Mouse (Mus musculus): Measurements from ENCODE around the gene Golt1b.

The Golt1b gene

GRCm38 (mm10) chr6:142384521-142384920, 2.5 kb upstream of the Golt1b start:
- no peak for DNase-seq (ENCODE audit: low spot score)

GRCm38 (mm10) chr6:142386285-142387010, 573 bp upstream of the Golt1b start:
- no peak for DNase-seq (ENCODE audit: low spot score)

GRCm38 (mm10) chr6:142387755-142388271, 792 bp downstream of the Golt1b start:
- DNase-seq (ENCODE audit: low spot score), result no peak

GRCm38 (mm10) chr6:142389101-142389500, 2.1 kb downstream of the Golt1b start:
- no peak for DNase-seq (ENCODE audit: low spot score)

- DNase-seq (ENCODE audit: low spot score), result no peak
Observed at GRCm38 (mm10) chr6:142392312-142392711, 5.3 kb downstream of the Golt1b start.

GRCm38 (mm10) chr6:142394669-142395068, 7.6 kb downstream of the Golt1b start:
- DNase-seq (ENCODE audit: low spot score), result no peak

GRCm38 (mm10) chr6:142395756-142396155, 8.7 kb downstream of the Golt1b start:
- DNase-seq (ENCODE audit: low spot score), result no peak

GRCm38 (mm10) chr6:142411140-142411539, 24.1 kb downstream of the Golt1b start:
- no peak for DNase-seq (ENCODE audit: low spot score)

- no peak for DNase-seq (ENCODE audit: low spot score)
Observed at GRCm38 (mm10) chr6:142412906-142413491, 26.0 kb downstream of the Golt1b start, which contains the start of gene Spx. Gene Spx (plus strand): TSS chr6:142413441.

- DNase-seq (ENCODE audit: low spot score), result no peak
Observed at GRCm38 (mm10) chr6:142413845-142414244, 26.8 kb downstream of the Golt1b start.

- no peak for DNase-seq (ENCODE audit: low spot score)
Observed at GRCm38 (mm10) chr6:142414597-142414996, 27.6 kb downstream of the Golt1b start.

- no peak for DNase-seq (ENCODE audit: low spot score)
Observed at GRCm38 (mm10) chr6:142424976-142425375, 38.0 kb downstream of the Golt1b start.

GRCm38 (mm10) chr6:142429072-142429471, 42.1 kb downstream of the Golt1b start:
- DNase-seq (ENCODE audit: low spot score), result no peak

GRCm38 (mm10) chr6:142451381-142451780, 64.4 kb downstream of the Golt1b start:
- no peak for DNase-seq (ENCODE audit: low spot score)

- no peak for DNase-seq (ENCODE audit: low spot score)
Observed at GRCm38 (mm10) chr6:142453311-142453710, 66.3 kb downstream of the Golt1b start.
